Mouse (Mus musculus) intestine, embryonic 15.5 days (tissue): Measurements from ENCODE around the gene Lsg1. TPM values are rescaled to one million over a fixed set of nuclear protein-coding genes. Genes with fewer than 3 reads are reported as not detected.

Experiments
- ATAC-seq: fragments of 200-750 bp; cut with Nextera tagmentation; 2 replicates; pipeline ENCODE4 v1.8.0; 2017; ENCODE audit warnings: moderate TSS enrichment, moderate library complexity
- H3K27ac ChIP-seq: fragments of 300-500 bp; sonication (generic); 2 replicates; pipeline ENCODE4 v1.5.1; 2015; ENCODE audit warnings: mild to moderate bottlenecking, inconsistent platforms
- H3K27me3 ChIP-seq: fragments of 300-500 bp; sonication (generic); replicated peaks from 2 replicates; pipeline ENCODE4 v1.6.1; 2015; ENCODE audit warnings: inconsistent platforms
- H3K36me3 ChIP-seq: fragments of 300-500 bp; sonication (generic); 2 replicates; pipeline ENCODE4 v1.6.1; 2015; ENCODE audit warnings: inconsistent platforms
- H3K4me1 ChIP-seq: fragments of 300-500 bp; sonication (generic); replicated peaks from 2 replicates; pipeline ENCODE4 v1.6.1; 2015; ENCODE audit warnings: inconsistent platforms
- H3K4me2 ChIP-seq: fragments of 300-500 bp; sonication (generic); replicated peaks from 2 replicates; pipeline ENCODE4 v1.6.1; 2015; ENCODE audit warnings: mild to moderate bottlenecking, inconsistent platforms
- H3K4me3 ChIP-seq: fragments of 300-500 bp; sonication (generic); replicated peaks from 2 replicates; pipeline ENCODE4 v1.5.1; 2015; ENCODE audit warnings: inconsistent platforms
- H3K9ac ChIP-seq: fragments of 300-500 bp; sonication (generic); 2 replicates; pipeline ENCODE4 v1.6.1; 2015; ENCODE audit warnings: inconsistent platforms
- H3K9me3 ChIP-seq: fragments of 300-500 bp; sonication (generic); 2 replicates; pipeline ENCODE4 v1.6.1; 2016; ENCODE audit warnings: inconsistent platforms
- WGBS: fragments of 180-500 bp; shearing (Covaris S2); methylation state at CpG from one replicate; pipeline ENCODE4 v1.1.7; 2015; 5-methylcytosine and 5-hydroxymethylcytosine counted together
- polyA plus RNA-seq: library from polyadenylated mRNA; unstranded; fragments of >200 nt; fragmentation: Nextera tagmentation; extraction: Ambion mirVana; gene quantifications from 2 replicates; pipeline ENCODE4 v1.2.1, GENCODE M21; 2015

Lsg1 gene
- polyA plus RNA-seq, 1 experiment from 2014 or later: 57.3 TPM

GRCm38 (mm10) chr16:30611331-30611730 is 23.9 kb upstream of the Lsg1 start:
- Histone ChIP-seq H3K36me3 (no peaks in the 10 kb centered on the region), H3K4me2 (no peak overlapping the region), H3K4me3 (no peak overlapping the region), H3K4me1 (no peaks in the 10 kb centered on the region), H3K9ac (no peak overlapping the region), H3K27ac (no peak overlapping the region), H3K9me3 (no peaks in the 10 kb centered on the region), H3K27me3 (no peaks in the 10 kb centered on the region)
- WGBS: 73% methylated on average over 5 of the region's 5 CpGs
- ATAC-seq: no peak

GRCm38 (mm10) chr16:30607868-30608267 is 20.5 kb upstream of the Lsg1 start:
- Histone ChIP-seq H3K4me3 (no peak overlapping the region), H3K4me2 (no peak overlapping the region), H3K36me3 (no peaks in the 10 kb centered on the region), H3K9me3 (no peaks in the 10 kb centered on the region), H3K27ac (no peak overlapping the region), H3K4me1 (peaks cover 5% of the 10 kb centered on the region), H3K9ac (no peak overlapping the region), H3K27me3 (no peaks in the 10 kb centered on the region)
- ATAC-seq: no peak
- WGBS: 89% methylated on average over 3 of the region's 3 CpGs

- Histone ChIP-seq H3K9me3 (no peaks in the 10 kb centered on the region), H3K9ac (no peak overlapping the region), H3K4me3 (no peak overlapping the region), H3K27ac (no peak overlapping the region), H3K27me3 (peaks cover 9% of the 10 kb centered on the region; the same call in 1 of the 2 replicates), H3K4me2 (no peak overlapping the region), H3K36me3 (no peaks in the 10 kb centered on the region), H3K4me1 (peaks cover 22% of the 10 kb centered on the region)
- no peak for ATAC-seq
- WGBS: 59% methylated on average over 6 of the region's 6 CpGs
Observed at GRCm38 (mm10) chr16:30605528-30605927, 18.1 kb upstream of the Lsg1 start.

DNA sequence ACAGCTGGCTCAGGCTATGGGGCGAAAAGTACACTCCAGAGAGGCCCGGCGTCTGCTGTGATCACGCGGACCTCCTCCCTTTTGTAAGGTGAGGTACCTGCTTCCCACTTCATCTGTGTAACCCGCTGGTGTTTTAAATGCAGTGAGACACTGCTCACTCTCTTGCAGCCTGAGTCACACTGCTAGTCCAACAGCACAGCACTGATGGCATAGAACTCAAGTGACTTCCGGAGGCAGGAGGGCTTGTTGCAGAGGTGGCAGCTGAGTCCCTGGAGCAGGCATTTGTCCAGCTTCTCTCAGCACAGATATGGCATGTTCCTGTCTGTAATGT is 17.4 kb upstream of the Lsg1 start:
- H3K4me3 ChIP-seq: no peak overlapping the region
- no peaks in the 10 kb centered on the region for H3K9me3 ChIP-seq
- H3K4me2 ChIP-seq: no peak overlapping the region
- H3K9ac ChIP-seq: no peak overlapping the region
- ATAC-seq: no peak
- H3K27ac ChIP-seq: no peak overlapping the region
- H3K27me3 ChIP-seq: peaks cover 12% of the 10 kb centered on the region; the same call in 1 of the 2 replicates
- 71% methylated on average over 7 of the region's 7 CpGs for WGBS
- H3K36me3 ChIP-seq: no peaks in the 10 kb centered on the region
- peaks cover 24% of the 10 kb centered on the region for H3K4me1 ChIP-seq

GRCm38 (mm10) chr16:30604061-30604806 is 16.8 kb upstream of the Lsg1 start:
- H3K9me3 ChIP-seq: no peaks in the 10 kb centered on the region
- H3K4me3 ChIP-seq: no peak overlapping the region
- peaks cover 24% of the 10 kb centered on the region for H3K4me1 ChIP-seq
- H3K27me3 ChIP-seq: peaks cover 12% of the 10 kb centered on the region; the same call in 1 of the 2 replicates
- no peak overlapping the region for H3K9ac ChIP-seq
- ATAC-seq: no peak
- H3K36me3 ChIP-seq: no peaks in the 10 kb centered on the region
- no peak overlapping the region for H3K4me2 ChIP-seq
- 78% methylated on average over 16 of the region's 16 CpGs for WGBS
- no peak overlapping the region for H3K27ac ChIP-seq

DNA sequence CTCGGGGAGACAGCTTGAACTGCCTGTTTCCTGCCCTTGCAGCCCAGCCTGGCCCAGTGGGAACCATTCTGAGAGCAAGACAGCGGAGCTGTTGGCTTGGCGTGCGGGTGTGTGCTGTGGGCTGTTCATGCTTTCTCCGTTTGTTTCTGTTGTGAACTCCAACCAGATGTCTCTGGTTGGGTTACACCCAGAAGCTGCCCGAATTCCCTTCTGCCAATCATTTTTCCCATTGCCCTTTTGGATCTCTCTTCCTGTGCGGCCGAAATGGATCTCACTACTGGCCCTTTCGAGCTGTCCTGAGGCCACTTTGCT is 16.1 kb upstream of the Lsg1 start:
- no peak for ATAC-seq
- Histone ChIP-seq H3K27ac (no peak overlapping the region), H3K36me3 (no peaks in the 10 kb centered on the region), H3K4me3 (no peak overlapping the region), H3K9ac (no peak overlapping the region), H3K27me3 (peaks cover 12% of the 10 kb centered on the region; the same call in 1 of the 2 replicates), H3K4me2 (peak overlapping the region; percentile 24; the same call in 1 of the 2 replicates), H3K9me3 (no peaks in the 10 kb centered on the region), H3K4me1 (peaks cover 26% of the 10 kb centered on the region)
- 70% methylated on average over 9 of the region's 9 CpGs for WGBS

DNA sequence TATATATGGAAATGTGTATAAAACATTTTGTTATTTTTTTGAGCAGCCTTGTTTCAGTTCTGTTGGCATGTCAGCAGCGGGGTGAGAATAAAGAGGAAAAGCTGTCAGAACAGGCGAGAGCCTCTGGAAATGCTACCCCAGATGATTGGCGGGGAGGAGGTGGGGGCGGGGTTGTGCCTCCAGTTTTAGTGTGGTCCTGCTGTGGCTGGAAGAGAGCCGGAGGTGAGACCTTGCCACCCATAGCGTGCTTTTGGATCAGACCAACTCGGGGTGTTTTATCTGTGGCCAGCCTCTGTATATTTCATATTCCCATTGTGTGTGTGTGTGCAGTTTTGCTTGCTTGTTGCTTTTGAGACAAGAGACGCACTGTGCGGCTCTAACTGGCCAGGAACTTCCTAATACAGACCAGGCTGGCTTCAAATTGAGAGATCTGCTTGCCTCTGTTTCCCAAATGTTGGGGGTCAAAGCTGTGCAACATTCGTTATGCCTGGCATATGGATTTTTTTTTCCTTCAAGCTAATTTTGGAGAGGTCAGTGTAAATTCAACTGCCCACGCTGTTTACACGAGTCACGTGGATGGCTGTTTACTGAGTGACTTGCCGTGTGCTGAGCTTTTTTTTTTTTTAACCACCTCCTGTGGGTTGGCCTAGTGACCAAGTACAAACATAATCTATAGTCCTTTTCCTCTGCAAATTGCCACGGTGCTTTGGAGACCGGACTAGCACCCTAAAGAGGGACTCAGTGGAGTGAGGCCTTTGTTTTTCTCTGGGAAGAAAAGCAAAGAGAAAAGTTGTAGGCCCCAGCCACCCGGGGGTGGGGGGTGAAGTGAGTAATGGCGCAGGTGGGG is 15.5 kb upstream of the Lsg1 start:
- Histone ChIP-seq H3K36me3 (no peaks in the 10 kb centered on the region), H3K4me3 (no peak overlapping the region), H3K9ac (no peak overlapping the region), H3K4me2 (peak overlapping the region; percentile 24; the same call in 1 of the 2 replicates), H3K27ac (0 out of 2 replicates have a peak overlapping the region, but pooled peaks have one; percentile 2), H3K27me3 (peaks cover 12% of the 10 kb centered on the region; the same call in 1 of the 2 replicates), H3K4me1 (peaks cover 26% of the 10 kb centered on the region), H3K9me3 (no peaks in the 10 kb centered on the region)
- ATAC-seq: no peak
- WGBS: 49% methylated on average over 18 of the region's 18 CpGs

GRCm38 (mm10) chr16:30601946-30602345 is 14.6 kb upstream of the Lsg1 start:
- peaks cover 26% of the 10 kb centered on the region for H3K4me1 ChIP-seq
- 0 out of 2 replicates have a peak overlapping the region, but pooled peaks have one; percentile 70 for H3K9ac ChIP-seq
- no peaks in the 10 kb centered on the region for H3K36me3 ChIP-seq
- ATAC-seq: no peak
- 41% methylated on average over 7 of the region's 7 CpGs for WGBS
- no peaks in the 10 kb centered on the region for H3K9me3 ChIP-seq
- peak overlapping the region; percentile 28; the same call in 1 of the 2 replicates for H3K27ac ChIP-seq
- peaks cover 12% of the 10 kb centered on the region; the same call in 1 of the 2 replicates for H3K27me3 ChIP-seq
- H3K4me2 ChIP-seq: peak overlapping the region; percentile 98
- peak overlapping the region; percentile 69 for H3K4me3 ChIP-seq

DNA sequence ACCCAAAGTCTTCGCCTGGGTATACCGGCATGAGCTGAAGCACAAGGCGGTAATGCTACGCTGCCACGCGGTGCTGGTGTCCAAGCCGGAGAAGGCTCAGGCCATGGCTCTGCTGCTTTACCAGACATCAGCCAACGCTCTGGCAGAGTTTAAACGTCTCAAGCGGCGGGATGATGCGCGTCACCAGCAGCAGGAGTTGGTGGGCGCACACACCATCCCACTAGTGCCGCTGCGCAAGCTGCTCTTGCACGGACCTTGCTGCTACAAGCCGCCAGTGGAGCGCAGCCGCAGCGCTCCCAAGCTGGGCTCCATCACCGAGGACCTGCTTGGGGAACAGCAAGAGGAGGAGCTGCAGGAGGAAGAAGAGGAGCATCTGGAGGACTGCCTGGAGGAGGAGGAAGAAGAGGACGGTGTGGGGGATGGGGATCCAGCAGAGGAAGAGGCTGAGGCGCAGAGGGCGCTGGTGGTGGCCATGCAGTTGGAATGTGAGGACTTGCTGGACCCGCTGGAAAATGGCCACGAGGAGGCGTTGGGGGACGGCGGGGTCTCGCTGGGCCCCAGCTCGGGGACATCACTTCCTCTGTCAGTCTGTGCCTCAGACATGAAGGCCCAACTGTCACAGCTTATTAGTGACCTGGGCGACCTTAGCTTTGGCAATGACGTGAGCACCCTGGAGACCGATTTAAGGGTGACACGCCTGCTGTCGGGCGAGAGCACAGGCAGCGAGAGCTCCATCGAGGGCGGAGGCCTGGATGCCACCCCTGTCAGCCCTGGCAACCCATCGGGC is 13.8 kb upstream of the Lsg1 start:
- no peaks in the 10 kb centered on the region for H3K9me3 ChIP-seq
- H3K4me3 ChIP-seq: peak overlapping the region; percentile 69
- peak overlapping the region; percentile 98 for H3K4me2 ChIP-seq
- no peaks in the 10 kb centered on the region for H3K36me3 ChIP-seq
- H3K27ac ChIP-seq: peak overlapping the region; percentile 39; the same call in 1 of the 2 replicates
- H3K4me1 ChIP-seq: peaks cover 29% of the 10 kb centered on the region
- H3K9ac ChIP-seq: peak overlapping the region; percentile 70
- peaks cover 12% of the 10 kb centered on the region; the same call in 1 of the 2 replicates for H3K27me3 ChIP-seq
- ATAC-seq: no peak
- WGBS: 16% methylated on average over 42 of the region's 42 CpGs

GRCm38 (mm10) chr16:30600431-30601045 is 13.1 kb upstream of the Lsg1 start:
- Histone ChIP-seq H3K4me3 (peak overlapping the region; percentile 69), H3K4me1 (peaks cover 29% of the 10 kb centered on the region), H3K27ac (peak overlapping the region; percentile 39; the same call in 1 of the 2 replicates), H3K9me3 (no peaks in the 10 kb centered on the region), H3K36me3 (no peaks in the 10 kb centered on the region), H3K4me2 (peak overlapping the region; percentile 98), H3K9ac (peak overlapping the region; percentile 70), H3K27me3 (peaks cover 12% of the 10 kb centered on the region; the same call in 1 of the 2 replicates)
- ATAC-seq: peak; percentile 24
- under 1% methylated on average over 53 of the region's 53 CpGs for WGBS

DNA sequence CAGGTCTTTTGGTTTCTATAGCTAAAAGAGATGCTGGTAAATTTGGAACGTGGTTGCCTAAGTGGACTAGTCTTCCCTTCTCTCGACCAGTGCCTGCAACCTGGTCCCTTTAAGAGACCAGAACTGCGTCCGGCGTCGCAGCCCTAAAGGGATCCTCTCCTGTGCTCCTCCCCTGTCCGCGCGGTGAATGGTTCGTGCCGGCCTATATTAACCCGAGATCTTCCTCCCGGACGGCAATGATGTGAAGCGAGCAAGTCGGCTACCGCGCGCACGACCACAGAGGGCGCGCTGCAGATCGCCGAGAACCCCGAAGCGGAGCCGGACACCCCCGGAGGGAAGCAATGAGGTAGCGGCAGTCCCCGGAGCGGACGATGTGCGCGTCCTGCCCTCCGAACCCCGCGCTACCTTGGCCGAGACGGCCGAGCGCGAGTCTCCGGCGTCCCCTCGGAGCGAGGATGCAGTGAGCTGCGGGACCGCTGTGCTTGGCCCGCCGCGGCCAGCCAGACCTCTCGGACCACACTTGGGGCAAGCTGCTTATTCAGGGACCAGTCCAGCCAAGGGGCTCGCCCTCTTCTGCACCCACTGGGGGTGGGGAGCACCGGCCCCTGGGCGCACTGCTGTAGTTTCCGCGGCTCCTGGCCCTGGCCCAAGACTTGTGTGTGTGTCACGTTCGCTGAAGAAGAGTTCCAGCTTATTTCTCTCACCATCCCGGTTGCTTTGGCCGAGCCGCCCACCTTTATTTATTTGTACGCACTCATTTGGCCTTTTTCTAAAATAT is 12.3 kb upstream of the Lsg1 start, which contains the start of gene Fam43a:
TSS of gene Fam43a (plus strand) at position 233 of the 778 bp plus-strand sequence.
- H3K4me2 ChIP-seq: peak within 1 kb of the TSS; percentile 98
- H3K27me3 ChIP-seq: peaks cover 12% of the 10 kb centered on the region; the same call in 1 of the 2 replicates
- peak; percentile 83 for ATAC-seq
- under 1% methylated on average over 63 of the region's 63 CpGs for WGBS
- no peaks in the 10 kb centered on the region for H3K36me3 ChIP-seq
- peak within 1 kb of the TSS; percentile 69 for H3K4me3 ChIP-seq
- H3K27ac ChIP-seq: peak within 1 kb of the TSS; percentile 70
- H3K9me3 ChIP-seq: no peaks in the 10 kb centered on the region
- H3K9ac ChIP-seq: peak within 1 kb of the TSS; percentile 70
- H3K4me1 ChIP-seq: peaks cover 26% of the 10 kb centered on the region
